Mouse (Mus musculus): ENCODE results near the gene Serinc2. TPM values are rescaled to one million over a fixed set of nuclear protein-coding genes. Genes with fewer than 3 reads are reported as not detected.

Gene Serinc2
- polyA plus RNA-seq, 1 experiment: 172 TPM

- DNase-seq (ENCODE audit: low read depth): no peak
These were observed 18.1 kb upstream of the Serinc2 start for GRCm38 (mm10) chr4:130297123-130297529.

- DNase-seq (ENCODE audit: low read depth): no peak
These were observed 17.4 kb upstream of the Serinc2 start for GRCm38 (mm10) chr4:130296243-130296965.

GRCm38 (mm10) chr4:130295047-130295745 is 16.2 kb upstream of the Serinc2 start:
- no peak for DNase-seq (ENCODE audit: low read depth)

- no peak for DNase-seq (ENCODE audit: low read depth)
These were observed 15.5 kb upstream of the Serinc2 start for GRCm38 (mm10) chr4:130294513-130294912.

- DNase-seq (ENCODE audit: low read depth): no peak
These were observed 13.3 kb upstream of the Serinc2 start for GRCm38 (mm10) chr4:130292271-130292670.

- DNase-seq (ENCODE audit: low read depth): no peak
These were observed 10.8 kb upstream of the Serinc2 start for GRCm38 (mm10) chr4:130289824-130290223.

GRCm38 (mm10) chr4:130286531-130286930 is 7.5 kb upstream of the Serinc2 start:
- no peak for DNase-seq (ENCODE audit: low read depth)

- DNase-seq (ENCODE audit: low read depth): no peak
These were observed 4.8 kb upstream of the Serinc2 start for GRCm38 (mm10) chr4:130283826-130284225.

- no peak for DNase-seq (ENCODE audit: low read depth)
These were observed 3.9 kb upstream of the Serinc2 start for GRCm38 (mm10) chr4:130282856-130283255.

- DNase-seq (ENCODE audit: low read depth): no peak
These were observed 2.3 kb downstream of the Serinc2 start for GRCm38 (mm10) chr4:130276573-130277176.

GRCm38 (mm10) chr4:130275823-130276105 is 3.2 kb downstream of the Serinc2 start:
- DNase-seq (ENCODE audit: low read depth): no peak

- no peak for DNase-seq (ENCODE audit: low read depth)
These were observed 3.8 kb downstream of the Serinc2 start for GRCm38 (mm10) chr4:130275016-130275822.

GRCm38 (mm10) chr4:130274346-130275015 is 4.5 kb downstream of the Serinc2 start:
- no peak for DNase-seq (ENCODE audit: low read depth)

- DNase-seq (ENCODE audit: low read depth): peak; percentile 66
These were observed 5.2 kb downstream of the Serinc2 start for GRCm38 (mm10) chr4:130273698-130274345.

- no peak for DNase-seq (ENCODE audit: low read depth)
These were observed 8.2 kb downstream of the Serinc2 start for GRCm38 (mm10) chr4:130270611-130271347.

GRCm38 (mm10) chr4:130270089-130270488 is 8.9 kb downstream of the Serinc2 start:
- DNase-seq (ENCODE audit: low read depth): no peak

- DNase-seq (ENCODE audit: low read depth): no peak
These were observed 10.3 kb downstream of the Serinc2 start for GRCm38 (mm10) chr4:130268736-130269135.

- no peak for DNase-seq (ENCODE audit: low read depth)
These were observed 11.9 kb downstream of the Serinc2 start for GRCm38 (mm10) chr4:130267069-130267468.

- DNase-seq (ENCODE audit: low read depth): no peak
These were observed 12.4 kb downstream of the Serinc2 start for GRCm38 (mm10) chr4:130266601-130267000.

GRCm38 (mm10) chr4:130264698-130265349 is 14.2 kb downstream of the Serinc2 start:
- DNase-seq (ENCODE audit: low read depth): no peak
